Mouse (Mus musculus) liver, embryonic 15.5 days (tissue): ENCODE measurements around the gene Fastkd3. TPM values are rescaled to one million over a fixed set of nuclear protein-coding genes. Genes with fewer than 3 reads are reported as not detected.
"Not testable (repeated sequence)": the region's sequence is repeated elsewhere in the genome, so short reads cannot be mapped to it uniquely, and the experiment has no call there.

Source experiments
- ATAC-seq: fragments of 200-750 bp; cut with Nextera tagmentation; 2 replicates; pipeline ENCODE4 v1.8.0; 2017; ENCODE audit warnings: moderate number of reproducible peaks, mild to moderate bottlenecking, moderate library complexity; ENCODE audit not compliant: insufficient read depth
- H3K27ac ChIP-seq: fragments of 300-500 bp; sonication (generic); replicated peaks from 2 replicates; pipeline ENCODE4 v1.5.1; 2015; ENCODE audit warnings: mild to moderate bottlenecking, inconsistent platforms
- H3K27me3 ChIP-seq: fragments of 300-500 bp; sonication (generic); 2 replicates; pipeline ENCODE4 v1.6.1; 2015; ENCODE audit warnings: mild to moderate bottlenecking, inconsistent platforms
- H3K36me3 ChIP-seq: fragments of 300-500 bp; sonication (generic); replicated peaks from 2 replicates; pipeline ENCODE4 v1.6.1; 2015; ENCODE audit warnings: moderate library complexity, mild to moderate bottlenecking, inconsistent platforms
- H3K4me1 ChIP-seq: fragments of 300-500 bp; sonication (generic); replicated peaks from 2 replicates; pipeline ENCODE4 v1.6.1; 2015; ENCODE audit warnings: inconsistent platforms
- H3K4me2 ChIP-seq: fragments of 300-500 bp; sonication (generic); 2 replicates; pipeline ENCODE4 v1.6.1; 2015; ENCODE audit warnings: moderate library complexity, mild to moderate bottlenecking, inconsistent platforms
- H3K4me3 ChIP-seq: fragments of 300-500 bp; sonication (generic); replicated peaks from 2 replicates; pipeline ENCODE4 v1.5.1; 2015; ENCODE audit warnings: mild to moderate bottlenecking, inconsistent platforms
- H3K9ac ChIP-seq: fragments of 300-500 bp; sonication (generic); 2 replicates; pipeline ENCODE4 v1.6.1; 2015; ENCODE audit warnings: moderate library complexity, mild to moderate bottlenecking, inconsistent platforms
- H3K9me3 ChIP-seq: fragments of 300-500 bp; sonication (generic); replicated peaks from 2 replicates; pipeline ENCODE4 v1.6.1; 2016; ENCODE audit warnings: inconsistent platforms
- WGBS: fragments of 180-500 bp; shearing (Covaris S2); methylation state at CpG from one replicate; pipeline ENCODE4 v1.1.7; 2015; ENCODE audit warnings: mixed read lengths; ENCODE audit not compliant: insufficient replicate concordance; 5-methylcytosine and 5-hydroxymethylcytosine counted together
- polyA plus RNA-seq: library from polyadenylated mRNA; unstranded; fragments of >200 nt; fragmentation: Nextera tagmentation; extraction: Ambion mirVana; gene quantifications from 2 replicates; pipeline ENCODE4 v1.2.1, GENCODE M21; 2015

The Fastkd3 gene
- 12.4 and 12.5 TPM in 2 replicates for polyA plus RNA-seq

DNA sequence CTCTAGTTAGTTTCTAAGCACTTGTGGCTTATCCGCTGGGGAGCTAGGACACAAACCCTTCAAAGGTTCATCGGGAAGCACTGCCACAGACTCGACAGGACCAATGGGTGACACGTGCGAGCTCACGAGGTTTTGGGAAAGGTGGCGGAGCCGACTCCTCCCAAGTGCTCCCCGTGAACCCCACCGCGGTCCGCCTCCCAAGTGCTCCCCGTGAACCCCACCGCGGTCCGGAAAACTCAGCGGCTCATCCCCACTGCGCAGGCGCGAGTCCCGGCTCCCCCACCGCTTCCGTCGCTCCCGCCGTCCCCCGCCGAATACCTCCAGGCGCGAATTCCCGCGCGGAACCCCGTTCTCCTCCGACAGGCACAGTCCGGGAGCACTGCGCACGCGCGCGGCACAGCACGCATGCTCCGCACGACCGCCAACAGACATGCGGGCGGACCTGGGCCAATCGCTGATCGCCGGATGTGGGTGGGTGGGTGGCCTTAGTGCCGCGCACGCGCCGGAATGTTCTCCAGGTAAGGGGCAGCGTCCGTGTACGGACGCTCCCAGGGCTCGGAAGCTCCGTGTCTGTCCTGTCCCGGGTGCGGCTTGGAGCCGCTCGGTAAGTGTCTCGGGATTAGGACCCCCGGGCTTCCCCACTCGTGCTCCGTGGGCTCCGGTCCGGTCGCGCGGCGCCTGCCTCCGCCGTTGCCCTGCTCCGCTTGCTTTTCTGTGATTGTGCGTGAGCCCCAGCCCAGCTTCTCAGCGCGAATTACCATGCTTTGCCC, at the start of gene Fastkd3, which contains the start of gene Mtrr:
TSS of gene Fastkd3 (plus strand) at position 488 of the 770 bp plus-strand sequence.
TSS of gene Mtrr (minus strand) at position 403 of the 770 bp plus-strand sequence.
- peak; percentile 99 for ATAC-seq
- H3K9ac ChIP-seq = peak within 1 kb of the TSS; percentile 65
- peaks cover 45% of the 10 kb centered on the region for H3K36me3 ChIP-seq
- peaks cover 21% of the 10 kb centered on the region for H3K4me1 ChIP-seq
- peak within 1 kb of the TSS; percentile 70 for H3K27ac ChIP-seq
- peak within 1 kb of the TSS; percentile 81 for H3K4me3 ChIP-seq
- WGBS = under 1% methylated on average over 77 of the region's 81 CpGs
- peak within 1 kb of the TSS; percentile 86 for H3K4me2 ChIP-seq
- H3K9me3 ChIP-seq = no peaks in the 10 kb centered on the region
- H3K27me3 ChIP-seq = no peaks in the 10 kb centered on the region

DNA sequence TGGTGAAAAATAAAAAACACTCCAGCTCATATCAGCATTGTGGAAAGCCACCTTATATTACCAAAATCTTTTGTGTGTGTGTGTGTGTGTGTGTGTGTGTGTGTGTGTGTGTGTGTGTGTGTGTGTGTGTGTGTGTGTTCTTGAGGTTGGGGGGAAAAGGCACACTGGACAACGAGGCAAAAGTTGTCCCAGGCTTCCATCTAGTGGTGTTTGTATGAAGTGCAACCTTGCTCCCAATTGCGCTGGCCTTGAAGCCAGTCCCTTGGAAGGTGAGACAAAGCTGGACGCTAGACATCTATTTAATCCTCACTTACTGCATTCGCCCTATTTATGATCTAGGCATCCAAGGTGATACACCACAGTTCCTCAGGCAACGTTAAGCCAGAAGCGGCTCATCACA, 28.6 kb upstream of the Fastkd3 start:
- ATAC-seq = not testable (repeated sequence)

DNA sequence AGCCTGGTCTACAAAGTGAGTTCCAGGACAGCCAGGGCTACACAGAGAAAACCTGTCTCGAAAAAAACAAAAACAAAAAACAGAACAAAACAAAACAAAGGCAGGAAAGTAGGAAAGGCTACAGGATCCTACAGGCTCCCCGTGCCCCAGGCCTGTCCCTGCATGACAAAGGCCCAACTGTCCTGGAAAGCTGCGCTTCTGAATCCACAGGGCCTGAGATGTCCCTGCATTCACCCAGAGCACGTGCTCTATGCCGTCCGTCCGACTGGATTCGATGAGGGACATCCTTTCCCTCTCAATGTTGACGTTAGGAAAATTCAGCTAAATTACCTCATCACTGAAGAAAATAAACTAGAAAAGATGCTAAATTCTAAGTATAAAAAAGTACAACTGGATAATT, 13.9 kb upstream of the Fastkd3 start:
- whole genome bisulfite sequencing = 85% methylated on average over 9 of the region's 9 CpGs
- Histone ChIP-seq H3K27ac (no peak overlapping the region), H3K4me3 (no peak overlapping the region), H3K4me2 (no peak overlapping the region), H3K9ac (no peak overlapping the region), H3K27me3 (no peaks in the 10 kb centered on the region), H3K4me1 (no peaks in the 10 kb centered on the region), H3K36me3 (peaks cover 74% of the 10 kb centered on the region), H3K9me3 (no peaks in the 10 kb centered on the region)
- ATAC-seq = no peak

More for the DNA sequence above, 28.6 kb upstream of the Fastkd3 start:
- H3K27me3 ChIP-seq, H3K36me3 ChIP-seq, H3K4me3 ChIP-seq, H3K27ac ChIP-seq, H3K9ac ChIP-seq, H3K4me1 ChIP-seq, H3K4me2 ChIP-seq, H3K9me3 ChIP-seq: not testable (repeated sequence)
- 21% methylated on average over 6 of the region's 6 CpGs for WGBS

DNA sequence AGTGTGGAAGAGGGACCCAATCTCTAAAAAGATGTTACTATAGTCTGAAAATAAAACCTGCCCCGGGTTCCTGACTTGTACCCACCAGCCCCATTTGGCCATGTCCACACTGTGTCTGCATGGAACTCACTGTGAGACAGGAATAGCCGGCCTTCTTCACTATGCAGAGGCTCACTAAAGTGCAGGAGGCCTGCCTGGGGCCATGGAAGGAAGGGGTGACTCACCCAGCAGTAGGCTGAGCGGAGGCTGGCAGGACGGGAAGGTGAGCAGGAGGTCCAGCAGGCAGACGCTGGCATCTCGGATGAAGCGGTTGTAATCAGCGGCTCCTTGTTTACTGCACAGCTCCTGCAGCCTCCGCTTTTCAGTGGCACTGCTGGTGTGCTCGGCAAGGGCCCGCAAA, 13.5 kb upstream of the Fastkd3 start:
- Histone ChIP-seq H3K4me2 (no peak overlapping the region), H3K4me1 (no peaks in the 10 kb centered on the region), H3K9me3 (no peaks in the 10 kb centered on the region), H3K36me3 (peaks cover 70% of the 10 kb centered on the region), H3K9ac (no peak overlapping the region), H3K27ac (no peak overlapping the region), H3K27me3 (no peaks in the 10 kb centered on the region), H3K4me3 (no peak overlapping the region)
- no peak for ATAC-seq
- WGBS = 84% methylated on average over 11 of the region's 11 CpGs

- H3K4me2 ChIP-seq = no peak overlapping the region
- WGBS = 63% methylated on average over 17 of the region's 17 CpGs
- H3K9ac ChIP-seq = no peak overlapping the region
- no peak overlapping the region for H3K27ac ChIP-seq
- peaks cover 59% of the 10 kb centered on the region for H3K36me3 ChIP-seq
- no peaks in the 10 kb centered on the region for H3K4me1 ChIP-seq
- H3K27me3 ChIP-seq = no peaks in the 10 kb centered on the region
- H3K9me3 ChIP-seq = no peaks in the 10 kb centered on the region
- ATAC-seq = no peak
- H3K4me3 ChIP-seq = no peak overlapping the region
Observed at GRCm38 (mm10) chr13:68569589-68570336, 12.3 kb upstream of the Fastkd3 start.

DNA sequence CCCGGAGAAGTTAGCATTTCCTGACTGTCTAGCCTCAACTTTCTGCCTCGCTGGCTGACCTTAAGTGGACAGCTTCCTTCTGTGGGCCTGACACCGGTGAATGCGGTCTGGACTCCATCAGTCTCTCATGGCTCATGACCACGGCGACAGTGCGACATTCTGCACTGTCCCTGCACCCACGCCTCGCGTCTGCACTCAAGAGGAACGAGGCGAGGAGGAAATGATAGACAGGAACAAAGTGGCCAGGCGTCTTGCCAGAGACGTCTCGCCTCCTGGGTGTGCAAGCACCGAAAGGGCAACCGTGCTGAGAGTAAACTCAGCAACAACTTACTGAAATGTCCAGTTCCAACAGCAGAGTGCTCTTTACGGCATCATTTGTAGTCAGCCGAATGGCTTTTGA, 9.8 kb upstream of the Fastkd3 start:
- H3K27me3 ChIP-seq = no peaks in the 10 kb centered on the region
- no peak for ATAC-seq
- H3K4me2 ChIP-seq = no peak overlapping the region
- no peaks in the 10 kb centered on the region for H3K9me3 ChIP-seq
- H3K9ac ChIP-seq = no peak overlapping the region
- no peak overlapping the region for H3K27ac ChIP-seq
- no peaks in the 10 kb centered on the region for H3K4me1 ChIP-seq
- H3K4me3 ChIP-seq = no peak overlapping the region
- WGBS = 79% methylated on average over 19 of the region's 19 CpGs
- peaks cover 58% of the 10 kb centered on the region for H3K36me3 ChIP-seq

DNA sequence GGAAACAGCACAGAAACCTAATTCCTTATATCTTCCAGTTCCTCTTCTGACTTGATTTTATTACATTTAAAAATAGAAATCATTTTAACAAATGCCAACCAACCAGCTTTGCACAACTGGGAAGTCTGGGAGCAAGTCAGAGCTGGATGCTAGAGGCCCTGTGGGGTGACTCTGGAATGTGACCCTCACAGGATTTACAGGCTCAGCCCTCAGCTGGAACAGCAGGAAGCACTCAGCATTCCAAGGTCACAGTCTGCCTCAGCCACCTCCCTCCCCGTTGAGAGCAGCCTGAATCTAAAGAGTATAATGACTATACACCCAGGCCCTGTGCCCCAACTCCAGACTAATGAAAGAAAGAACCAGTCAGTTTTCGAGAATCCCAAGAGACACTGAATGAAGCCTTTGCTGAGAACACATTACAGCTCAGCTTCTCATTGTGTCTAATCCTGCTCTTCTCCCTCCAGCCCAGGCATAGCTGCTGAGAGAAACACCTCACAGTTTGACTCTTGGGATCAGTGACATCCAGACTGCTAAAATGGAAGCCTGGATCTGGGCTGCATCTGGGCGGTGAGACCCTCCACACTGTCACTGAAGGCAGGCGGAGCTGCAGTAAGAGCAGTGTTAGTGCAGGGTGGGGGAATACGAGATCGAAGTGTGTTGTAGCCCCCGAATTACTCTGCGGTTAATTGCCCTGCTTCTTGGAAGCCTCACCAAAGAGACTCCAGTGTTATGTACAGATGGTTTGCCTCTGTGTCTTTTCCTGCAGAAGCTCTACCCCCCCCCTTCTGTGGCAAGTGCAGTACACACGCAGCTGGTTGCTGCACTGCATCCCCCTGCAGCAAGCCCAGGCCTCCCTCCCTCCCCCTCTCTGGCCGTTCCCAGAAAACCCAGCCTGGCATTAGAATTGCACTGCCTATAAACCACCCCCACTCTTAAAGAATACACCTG, 8.8 kb upstream of the Fastkd3 start:
- Histone ChIP-seq H3K4me1 (no peaks in the 10 kb centered on the region), H3K4me2 (no peak overlapping the region), H3K4me3 (no peak overlapping the region), H3K9me3 (no peaks in the 10 kb centered on the region), H3K27ac (no peak overlapping the region), H3K9ac (no peak overlapping the region), H3K36me3 (peaks cover 56% of the 10 kb centered on the region), H3K27me3 (no peaks in the 10 kb centered on the region)
- 71% methylated on average over 10 of the region's 10 CpGs for WGBS
- no peak for ATAC-seq

DNA sequence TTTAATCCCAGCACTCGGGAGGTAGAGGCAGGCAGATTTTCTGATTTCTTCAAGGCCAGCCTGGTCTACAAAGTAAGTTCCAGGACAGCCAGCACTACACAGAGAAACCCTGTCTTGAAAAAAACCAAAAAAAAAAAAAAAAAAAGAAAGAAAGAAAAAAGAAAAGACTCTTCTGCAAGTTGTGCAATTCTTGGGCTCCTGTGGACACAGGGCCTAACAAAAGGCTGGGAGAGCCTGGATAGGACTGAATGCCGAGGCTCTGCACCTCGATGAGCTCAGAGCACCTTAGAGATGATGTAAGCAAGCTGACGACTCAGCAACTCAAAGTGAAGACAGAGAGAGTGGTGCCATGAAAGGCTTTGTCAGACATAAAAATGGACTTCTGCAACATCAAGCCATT, 7.6 kb upstream of the Fastkd3 start:
- no peaks in the 10 kb centered on the region for H3K4me1 ChIP-seq
- H3K4me3 ChIP-seq = no peak overlapping the region
- no peak overlapping the region for H3K27ac ChIP-seq
- H3K9me3 ChIP-seq = no peaks in the 10 kb centered on the region
- H3K4me2 ChIP-seq = no peak overlapping the region
- peaks cover 58% of the 10 kb centered on the region for H3K36me3 ChIP-seq
- H3K27me3 ChIP-seq = no peaks in the 10 kb centered on the region
- WGBS = 74% methylated on average over 4 of the region's 4 CpGs
- no peak for ATAC-seq
- no peak overlapping the region for H3K9ac ChIP-seq

DNA sequence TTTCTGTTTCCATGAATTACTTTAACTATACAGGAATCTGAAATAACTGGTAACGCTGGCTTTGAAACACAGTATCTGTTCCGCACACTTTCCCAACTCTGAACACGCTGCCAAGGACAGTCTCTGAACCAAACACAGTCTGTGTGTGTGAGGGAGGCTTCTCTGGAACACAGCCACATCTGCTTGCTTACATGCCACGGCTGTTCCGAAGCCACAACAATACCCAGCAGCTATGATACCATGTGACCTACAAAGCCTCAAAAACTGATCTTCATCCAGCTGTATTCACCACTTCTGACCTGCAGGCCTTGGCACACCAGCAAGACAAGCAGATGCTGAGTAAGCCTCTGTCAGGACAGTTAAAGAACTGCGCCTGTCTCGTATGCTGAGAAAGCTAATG, 4.1 kb upstream of the Fastkd3 start:
- H3K36me3 ChIP-seq = peaks cover 34% of the 10 kb centered on the region
- no peak for ATAC-seq
- H3K9ac ChIP-seq = no peak overlapping the region
- no peaks in the 10 kb centered on the region for H3K27me3 ChIP-seq
- no peak overlapping the region for H3K27ac ChIP-seq
- H3K9me3 ChIP-seq = no peaks in the 10 kb centered on the region
- H3K4me3 ChIP-seq = no peak overlapping the region
- WGBS = 87% methylated on average over 7 of the region's 7 CpGs
- peaks cover 14% of the 10 kb centered on the region for H3K4me1 ChIP-seq
- H3K4me2 ChIP-seq = no peak overlapping the region

DNA sequence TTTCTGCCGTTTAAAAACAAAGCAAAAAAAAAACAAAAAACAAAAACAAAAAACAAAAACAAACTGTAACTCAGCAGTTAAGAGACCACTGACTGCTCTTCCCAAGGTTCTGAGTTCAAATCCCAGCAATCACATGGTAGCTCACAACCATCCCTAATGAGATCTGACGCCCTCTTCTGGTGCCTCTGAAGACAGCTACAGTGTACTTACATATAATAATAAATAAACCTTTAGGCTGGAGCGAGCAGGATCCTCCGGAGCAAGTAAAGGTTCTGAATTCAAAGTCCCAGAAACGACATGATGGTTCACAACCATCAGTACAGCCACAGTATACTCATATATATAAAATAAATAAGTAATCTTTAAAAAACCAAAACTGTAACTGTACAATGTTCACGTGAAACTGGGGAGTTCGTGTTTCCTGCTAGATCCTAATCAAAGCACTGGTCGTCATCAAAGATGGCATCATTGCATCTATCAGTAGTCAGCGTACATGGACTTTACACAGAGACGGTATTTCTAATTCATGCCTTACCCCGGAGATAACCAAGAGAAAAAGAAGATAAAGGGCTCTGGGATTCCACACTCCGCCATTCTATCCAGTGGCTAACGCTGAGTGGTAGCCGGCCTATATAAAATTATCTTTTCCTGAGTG, 821 bp upstream of the Fastkd3 start:
- Histone ChIP-seq H3K4me2 (peak overlapping the region; percentile 86), H3K27ac (peak overlapping the region; percentile 70), H3K27me3 (no peaks in the 10 kb centered on the region), H3K4me1 (peaks cover 21% of the 10 kb centered on the region), H3K9ac (peak overlapping the region; percentile 65), H3K36me3 (peaks cover 48% of the 10 kb centered on the region), H3K9me3 (no peaks in the 10 kb centered on the region), H3K4me3 (peak overlapping the region; percentile 81)
- WGBS = 17% methylated on average over 14 of the region's 14 CpGs
- ATAC-seq = no peak
